Mouse (Mus musculus) WW6 (cell line): ENCODE measurements around the gene Cyp46a1.

Experiments
- DNase-seq: peaks from one replicate; pipeline ENCODE4 v3.0.0-alpha.2; 2013; ENCODE audit warnings: low read depth, low spot score

The Cyp46a1 gene

DNA sequence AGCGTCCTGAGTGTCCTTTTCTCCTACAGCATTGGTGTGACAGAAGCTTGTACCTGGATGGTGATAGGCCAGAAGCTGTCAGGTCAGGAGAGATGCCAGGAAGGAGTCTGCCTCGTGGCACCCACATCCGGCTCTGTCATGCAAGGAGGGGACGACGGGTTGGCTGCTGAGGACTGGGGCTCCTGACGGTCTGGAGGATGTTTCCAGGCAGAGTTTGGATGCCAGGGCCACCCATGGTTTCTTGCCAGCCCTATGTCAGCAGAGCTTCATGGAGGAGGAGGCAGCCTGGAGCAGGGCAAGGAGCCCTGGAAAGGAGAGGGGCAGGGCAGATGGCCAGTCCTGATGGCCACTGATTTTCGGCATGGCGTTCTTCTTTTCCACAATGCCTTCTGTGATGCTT, 65.0 kb downstream of the Cyp46a1 start:
- DNase-seq, result no peak

DNA sequence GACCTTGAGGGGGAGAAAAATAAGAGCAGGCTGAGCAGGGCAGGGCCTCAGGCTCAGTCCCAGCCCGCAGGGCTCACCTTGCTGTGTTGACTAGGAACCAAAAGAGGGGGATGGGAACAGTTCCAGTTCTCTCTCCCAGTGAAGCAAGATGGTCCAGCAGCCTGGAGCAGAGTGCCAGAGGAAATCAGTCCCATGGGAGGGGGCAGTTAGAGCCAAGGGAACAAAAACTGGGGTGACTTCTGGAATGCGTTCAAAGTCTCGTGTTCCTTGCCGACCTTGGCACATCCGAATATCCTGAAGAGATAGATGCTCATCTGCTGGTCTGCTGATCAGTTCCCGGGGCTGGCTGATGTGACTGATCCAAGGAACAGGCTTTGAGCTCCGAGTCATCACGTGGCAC, 66.8 kb downstream of the Cyp46a1 start:
- DNase-seq, result no peak

DNA sequence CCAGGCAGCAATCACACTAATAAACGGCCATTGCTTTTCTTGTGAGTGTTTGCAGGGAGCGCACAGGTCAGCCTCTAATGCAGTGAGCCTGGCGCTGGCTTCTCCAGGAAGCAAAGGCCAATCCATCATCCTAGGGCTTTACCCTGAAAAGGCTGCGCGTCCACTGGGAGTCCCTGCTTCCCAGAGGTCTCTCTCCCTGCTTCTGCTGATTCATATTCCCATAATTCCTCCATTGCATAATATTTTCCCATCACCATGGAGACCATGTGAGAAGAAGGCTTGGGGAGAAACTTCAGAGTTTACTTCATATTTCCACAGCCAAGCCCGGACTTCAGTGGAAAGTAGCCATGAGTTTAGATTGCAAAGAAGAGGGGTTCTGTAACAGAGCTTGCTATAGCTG, 69.8 kb downstream of the Cyp46a1 start:
- no peak for DNase-seq

DNA sequence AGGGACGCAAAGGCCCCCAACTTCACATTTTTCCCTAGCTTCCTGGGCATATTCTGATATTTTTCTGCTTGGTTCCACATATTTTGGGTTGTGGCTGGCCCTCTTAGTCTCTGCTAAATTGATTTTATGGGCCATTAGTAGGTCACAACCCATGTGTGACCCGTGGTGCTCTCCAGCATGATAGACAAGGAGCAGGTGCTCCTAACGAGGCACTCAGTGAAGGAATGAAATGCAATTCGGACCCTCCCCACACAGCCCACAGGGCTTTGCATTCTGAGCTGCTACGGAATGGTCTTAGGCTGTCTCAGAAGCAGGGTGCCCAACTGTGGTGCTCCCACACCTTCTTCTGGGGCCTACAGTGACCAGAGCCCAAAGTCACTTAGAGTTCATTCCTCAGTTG, 74.9 kb downstream of the Cyp46a1 start:
- DNase-seq, result no peak

DNA sequence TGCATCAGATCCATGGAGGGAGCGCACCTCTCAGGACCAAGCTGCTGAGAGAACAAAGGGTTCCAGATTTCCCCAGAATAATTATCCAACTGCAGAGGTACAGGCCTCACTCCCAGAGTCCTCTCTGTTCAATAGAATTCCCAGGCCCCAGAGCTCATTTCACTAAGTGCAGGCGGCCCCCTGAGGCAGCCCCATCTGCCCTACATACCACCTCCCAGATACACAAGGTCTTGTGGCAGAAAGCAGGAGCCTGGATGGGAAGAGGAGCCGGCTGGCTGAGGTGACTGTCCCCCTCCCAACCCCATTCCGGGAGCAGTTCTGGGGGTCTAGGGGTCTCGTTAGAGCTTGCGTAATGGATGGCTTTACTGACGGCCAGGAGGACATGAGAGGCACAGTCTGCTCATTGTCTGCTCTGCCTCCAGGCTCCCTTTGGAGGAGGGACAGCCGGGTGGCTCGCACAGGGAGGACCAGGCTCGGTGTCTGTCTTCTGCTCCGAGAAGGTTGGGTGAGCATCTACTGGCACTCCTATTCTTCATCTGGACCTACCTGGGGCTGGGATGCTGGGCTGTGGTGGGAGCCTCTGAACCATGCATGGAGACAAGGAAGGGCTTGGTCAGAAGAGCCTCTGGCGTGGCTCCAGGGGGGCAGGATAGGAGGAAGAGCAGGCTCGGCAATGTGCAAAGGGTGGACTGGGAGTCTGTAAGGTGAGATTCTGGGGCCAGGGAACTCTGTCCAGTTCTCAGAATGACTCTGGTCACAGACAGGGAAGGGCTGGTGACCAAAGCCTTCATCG, 76.4 kb downstream of the Cyp46a1 start:
- DNase-seq, result no peak
